In the genomic region with DNA sequence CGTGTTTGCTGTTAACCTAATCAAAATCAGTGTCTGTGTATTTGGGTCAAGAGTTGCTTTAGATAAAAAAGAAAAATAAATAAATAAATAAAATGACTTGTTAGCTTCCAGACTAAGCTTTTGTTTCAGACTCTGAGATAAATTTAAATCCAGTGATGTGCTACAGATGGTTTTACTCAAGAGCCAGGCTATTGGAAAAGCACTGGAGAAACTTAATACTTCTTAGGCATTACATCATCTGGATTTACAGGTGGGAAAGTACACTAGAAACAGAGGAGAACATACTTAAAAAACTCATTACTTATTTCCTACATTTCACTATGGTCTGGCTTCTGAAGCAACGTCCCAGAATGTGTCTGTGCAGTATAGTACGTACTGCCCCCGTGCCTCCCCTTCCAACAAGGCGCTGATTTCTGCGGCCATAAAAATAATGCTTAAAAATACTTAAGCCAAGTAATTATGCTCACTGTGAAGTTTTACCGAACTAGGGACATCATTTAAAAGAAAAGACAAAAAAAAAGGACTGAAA, we compare ENCODE assay signal across 15 mouse cellular contexts. TPM values are rescaled to one million over a fixed set of nuclear protein-coding genes. Genes with fewer than 3 reads are reported as not detected.
DNase-seq lines count a peak whose midpoint lies in the region; ATAC-seq and TF ChIP-seq lines count a peak whose summit lies in the region.
"Had no signal": no experiment of that assay in that cellular context is flagged by ENCODE, and none has a peak within 500 bp of the region (broad histone marks: within the 10 kb centered on the region; RNA-seq: fewer than 3 reads in every experiment).

No protein-coding gene starts in this region.

- ATAC-seq in kidney, embryonic 14.5 days (ENCODE audit: low FRiP score, low TSS enrichment): peak; percentile 65; the same call in 1 of the 2 replicates
- ATAC-seq in embryonic facial prominence, embryonic 11.5 days (replicated peaks; ENCODE audit: insufficient number of reproducible peaks, low FRiP score, low TSS enrichment, low read depth): no peak
- peak; percentile 82 for ATAC-seq in limb, embryonic 15.5 days (ENCODE audit: insufficient number of reproducible peaks, low FRiP score, low TSS enrichment, low read depth)
- no peak for ATAC-seq in hindbrain, postnatal 0 days

- H3K27ac ChIP-seq in kidney, embryonic 14.5 days (ENCODE audit: low read depth, low read length): no peak overlapping the region; the same call in 1 of the 2 replicates
- 0 out of 2 replicates have a peak overlapping the region, but pooled peaks have one; percentile 41 for H3K27ac ChIP-seq in embryonic facial prominence, embryonic 11.5 days (replicated peaks; ENCODE audit: low read depth, low read length)
- H3K27ac ChIP-seq in limb, embryonic 15.5 days: peak overlapping the region; percentile 77
- H3K27ac ChIP-seq in hindbrain, postnatal 0 days: no peak overlapping the region
- H3K27ac ChIP-seq: layer of hippocampus, adult 2 months had no signal

- WGBS in kidney, embryonic 14.5 days: 20% methylated on average over 7 of the region's 7 CpGs
- 65% methylated on average over 7 of the region's 7 CpGs for WGBS in embryonic facial prominence, embryonic 11.5 days
- WGBS in limb, embryonic 15.5 days: 24% methylated on average over 7 of the region's 7 CpGs
- WGBS in hindbrain, postnatal 0 days: 84% methylated on average over 7 of the region's 7 CpGs

- H3K9me3 ChIP-seq in kidney, embryonic 14.5 days (ENCODE audit: control insufficient read depth, low read length): no peaks in the 10 kb centered on the region
- H3K9me3 ChIP-seq in embryonic facial prominence, embryonic 11.5 days (replicated peaks; ENCODE audit: control insufficient read depth, low read length): no peaks in the 10 kb centered on the region
- no peaks in the 10 kb centered on the region for H3K9me3 ChIP-seq in limb, embryonic 15.5 days
- no peaks in the 10 kb centered on the region for H3K9me3 ChIP-seq in hindbrain, postnatal 0 days (ENCODE audit: low read length)

- no peak for DNase-seq in kidney, adult 9 months
- peak; percentile 30 for DNase-seq in MN1 (ENCODE audit: low spot score)
- DNase-seq in embryonic facial prominence, embryonic 11.5 days (ENCODE audit: low spot score): peak; percentile 77
- DNase-seq in layer of hippocampus, adult 18-20 months (ENCODE audit: low spot score in 2 of 2): no peak
- DNase-seq in hindbrain, postnatal 0 days (ENCODE audit: low spot score): no peak
- DNase-seq: cerebellum, adult 9-10 months; lung, postnatal 14 days; right cerebral cortex, postnatal 14 days had no signal

- H3K4me3 ChIP-seq in kidney, embryonic 14.5 days (ENCODE audit: low read length): no peak overlapping the region
- no peak overlapping the region for H3K4me3 ChIP-seq in embryonic facial prominence, embryonic 11.5 days (ENCODE audit: low read depth, low read length)
- peak overlapping the region; percentile 17; the same call in 1 of the 2 replicates for H3K4me3 ChIP-seq in limb, embryonic 15.5 days
- H3K4me3 ChIP-seq in hindbrain, postnatal 0 days (ENCODE audit: low read length): no peak overlapping the region
- H3K4me3 ChIP-seq: layer of hippocampus, adult 2 months had no signal

- H3K9ac ChIP-seq in kidney, embryonic 14.5 days (ENCODE audit: low read depth, low read length): no peak overlapping the region
- no peak overlapping the region for H3K9ac ChIP-seq in embryonic facial prominence, embryonic 11.5 days (replicated peaks; ENCODE audit: low read length)
- H3K9ac ChIP-seq in limb, embryonic 15.5 days: no peak overlapping the region
- H3K9ac ChIP-seq in hindbrain, postnatal 0 days (replicated peaks; ENCODE audit: low read length): no peak overlapping the region

- no peak overlapping the region for H3K4me2 ChIP-seq in kidney, embryonic 14.5 days (replicated peaks; ENCODE audit: low read depth, low read length)
- no peak overlapping the region for H3K4me2 ChIP-seq in embryonic facial prominence, embryonic 11.5 days (ENCODE audit: low read depth, low read length)
- H3K4me2 ChIP-seq in limb, embryonic 15.5 days: peak overlapping the region; percentile 22
- no peak overlapping the region for H3K4me2 ChIP-seq in hindbrain, postnatal 0 days (ENCODE audit: low read depth, low read length)

- TF ChIP-seq CTCF in hindbrain, postnatal 0 days (IDR thresholded peaks at IDR 0.05; ENCODE audit: low read depth): no peak

- H3K27me3 ChIP-seq in kidney, embryonic 14.5 days (ENCODE audit: control insufficient read depth, insufficient read depth, low read length): no peaks in the 10 kb centered on the region
- no peaks in the 10 kb centered on the region for H3K27me3 ChIP-seq in embryonic facial prominence, embryonic 11.5 days (ENCODE audit: control insufficient read depth, insufficient read depth, low read length)
- H3K27me3 ChIP-seq in limb, embryonic 15.5 days: no peaks in the 10 kb centered on the region
- no peaks in the 10 kb centered on the region for H3K27me3 ChIP-seq in hindbrain, postnatal 0 days (ENCODE audit: insufficient read depth, low read length)

- no peaks in the 10 kb centered on the region for H3K36me3 ChIP-seq in kidney, embryonic 14.5 days (ENCODE audit: control insufficient read depth, insufficient read depth, low read length)
- no peaks in the 10 kb centered on the region for H3K36me3 ChIP-seq in embryonic facial prominence, embryonic 11.5 days (replicated peaks; ENCODE audit: control insufficient read depth, insufficient read depth, low read depth, low read length)
- no peaks in the 10 kb centered on the region for H3K36me3 ChIP-seq in limb, embryonic 15.5 days
- no peaks in the 10 kb centered on the region for H3K36me3 ChIP-seq in hindbrain, postnatal 0 days (ENCODE audit: insufficient read depth, low read length)

- H3K4me1 ChIP-seq in kidney, embryonic 14.5 days (ENCODE audit: control insufficient read depth, insufficient read depth, low read length): no peaks in the 10 kb centered on the region
- no peaks in the 10 kb centered on the region for H3K4me1 ChIP-seq in embryonic facial prominence, embryonic 11.5 days (ENCODE audit: control insufficient read depth, insufficient read depth, low read length)
- H3K4me1 ChIP-seq in limb, embryonic 15.5 days: peaks cover 10% of the 10 kb centered on the region; the same call in 1 of the 2 replicates
- H3K4me1 ChIP-seq in hindbrain, postnatal 0 days (ENCODE audit: insufficient read depth, low read length): no peaks in the 10 kb centered on the region

RNA-seq across cellular contexts. Expression of gene Mcu, which starts 21.2 kb away (rescaled TPM):
- polyA plus RNA-seq in kidney, embryonic 14.5 days (2014; fragmentation: Nextera tagmentation; extraction: Ambion mirVana): 34.4 and 36.0 TPM in 2 replicates
- 25.3 and 25.6 TPM in 2 replicates for polyA plus RNA-seq in embryonic facial prominence, embryonic 11.5 days (2014; fragmentation: Nextera tagmentation; extraction: Ambion mirVana)
- polyA plus RNA-seq in limb, embryonic 15.5 days (2015; fragmentation: Nextera tagmentation; extraction: Ambion mirVana): 53.4 and 57.1 TPM in 2 replicates
- 10 to 100 TPM; 48.0 to 51.0 TPM for total RNA-seq in layer of hippocampus, adult 18-20 months (2021)
- total RNA-seq in hindbrain, postnatal 0 days (2014; rRNA removed): 27.5 and 33.4 TPM in 2 replicates
- 44.9 and 47.3 TPM in 2 replicates for polyA plus RNA-seq in hindbrain, postnatal 0 days (2015; fragmentation: Nextera tagmentation; extraction: Ambion mirVana)

RNA-seq across cellular contexts. Expression of gene Gm10322, which starts 21.8 kb away (rescaled TPM):
- not detected in 2 replicates for polyA plus RNA-seq in kidney, embryonic 14.5 days (2014; fragmentation: Nextera tagmentation; extraction: Ambion mirVana)
- not detected in 2 replicates for polyA plus RNA-seq in embryonic facial prominence, embryonic 11.5 days (2014; fragmentation: Nextera tagmentation; extraction: Ambion mirVana)
- not detected in 2 replicates for polyA plus RNA-seq in limb, embryonic 15.5 days (2015; fragmentation: Nextera tagmentation; extraction: Ambion mirVana)
- total RNA-seq in layer of hippocampus, adult 18-20 months (2021): not detected
- total RNA-seq in hindbrain, postnatal 0 days (2014; rRNA removed): not detected in 2 replicates
- polyA plus RNA-seq in hindbrain, postnatal 0 days (2015; fragmentation: Nextera tagmentation; extraction: Ambion mirVana): not detected in 2 replicates
- total RNA-seq: granulocyte monocyte progenitor cell, adult 5-6 weeks; layer of hippocampus, adult 2 months; liver, adult 2 months; neutrophil, adult 5-6 weeks had no signal
- polyA plus RNA-seq: liver, adult 2 months; testis, adult 2 months had no signal

Comparison
In these comparisons a context has a peak if more than half of its experiments do, and no peak if none do; other contexts are left out.
1. ATAC-seq: peak in kidney, embryonic 14.5 days (single experiment) and limb, embryonic 15.5 days (single experiment); none in embryonic facial prominence, embryonic 11.5 days (single experiment) and hindbrain, postnatal 0 days (single experiment).
2. H3K27ac ChIP-seq: peak in embryonic facial prominence, embryonic 11.5 days (single experiment) and limb, embryonic 15.5 days (single experiment); none in kidney, embryonic 14.5 days (single experiment) and hindbrain, postnatal 0 days (single experiment).
3. DNase-seq: peak in MN1 (single experiment) and embryonic facial prominence, embryonic 11.5 days (single experiment); none in kidney, adult 9 months (single experiment), layer of hippocampus, adult 18-20 months (0 of 2) and hindbrain, postnatal 0 days (single experiment).